Mouse (Mus musculus): ENCODE measurements at regions not wholly inside any gene's neighbourhood (a gene's known extent, or its start where the extent isn't known, plus 50 kb on each side); places are given as distances from the start of the nearest gene placed in this dataset.

DNA sequence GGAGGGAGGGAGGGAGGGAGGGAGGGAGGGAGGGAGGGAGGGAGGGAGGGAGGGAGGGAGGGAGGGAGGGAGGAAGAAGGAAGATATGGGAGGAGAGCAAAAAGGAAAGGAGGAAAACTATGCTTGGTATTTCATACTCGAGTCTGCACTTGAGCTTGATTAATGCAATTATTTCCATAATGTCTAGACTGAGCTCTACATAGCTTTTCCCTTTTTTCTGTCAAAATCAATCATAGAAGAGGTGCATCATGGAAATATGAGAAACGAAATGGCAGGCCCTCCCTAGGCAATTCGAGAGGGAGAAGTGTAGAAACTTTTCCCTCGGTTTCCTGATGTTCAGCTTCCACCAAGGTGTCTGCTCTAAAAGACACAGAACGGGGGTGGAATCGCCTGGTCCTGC lies 417.6 kb downstream of the Plk2 start:
- no peak for DNase-seq

- no peak for DNase-seq
Measured at GRCm38 (mm10) chr13:110814066-110814465, 419.2 kb downstream of the Plk2 start.

- no peak for DNase-seq
Measured at GRCm38 (mm10) chr13:110819301-110819862, 424.5 kb downstream of the Plk2 start.

DNA sequence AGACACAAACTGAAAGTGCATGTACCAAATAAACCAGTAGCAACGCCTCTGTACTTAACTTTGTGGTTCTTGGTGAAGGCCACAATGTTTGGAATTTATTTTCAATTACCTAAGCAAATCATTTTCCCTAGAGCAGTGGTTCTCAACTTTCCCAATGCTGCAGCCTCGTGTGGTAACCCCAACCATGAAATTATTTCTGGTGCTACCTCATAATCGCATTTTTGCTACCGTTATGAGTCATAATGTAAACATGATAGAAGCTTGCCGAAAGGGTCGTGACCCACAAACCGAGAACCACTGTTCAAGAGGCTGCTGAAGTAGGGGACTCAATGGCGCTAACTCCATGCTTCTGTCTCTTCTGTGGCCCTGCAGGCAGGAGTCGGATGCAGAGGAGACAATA lies 429.9 kb upstream of the Actbl2 start:
- DNase-seq, result no peak

GRCm38 (mm10) chr13:110832442-110832841 lies 422.4 kb upstream of the Actbl2 start:
- no peak for DNase-seq

DNA sequence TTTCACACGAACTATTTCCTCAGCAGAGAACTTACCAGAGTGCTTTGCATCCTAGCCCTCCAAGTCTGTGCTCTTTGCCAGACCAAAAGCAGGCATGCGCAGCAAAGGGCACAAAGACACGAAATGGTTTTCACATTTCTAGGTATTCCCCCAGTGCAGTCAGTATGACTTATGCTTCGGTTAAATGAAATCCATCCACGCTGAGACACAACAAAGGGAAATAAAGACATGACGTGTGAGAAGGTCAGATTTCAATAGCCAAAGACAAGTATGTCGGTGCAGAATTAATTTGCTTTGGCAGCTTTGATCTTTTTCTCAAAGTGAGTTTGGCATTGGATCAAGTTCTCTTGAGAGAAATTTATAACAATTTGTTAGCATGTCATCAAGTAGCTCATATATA lies 417.9 kb upstream of the Actbl2 start:
- no peak for DNase-seq

DNA sequence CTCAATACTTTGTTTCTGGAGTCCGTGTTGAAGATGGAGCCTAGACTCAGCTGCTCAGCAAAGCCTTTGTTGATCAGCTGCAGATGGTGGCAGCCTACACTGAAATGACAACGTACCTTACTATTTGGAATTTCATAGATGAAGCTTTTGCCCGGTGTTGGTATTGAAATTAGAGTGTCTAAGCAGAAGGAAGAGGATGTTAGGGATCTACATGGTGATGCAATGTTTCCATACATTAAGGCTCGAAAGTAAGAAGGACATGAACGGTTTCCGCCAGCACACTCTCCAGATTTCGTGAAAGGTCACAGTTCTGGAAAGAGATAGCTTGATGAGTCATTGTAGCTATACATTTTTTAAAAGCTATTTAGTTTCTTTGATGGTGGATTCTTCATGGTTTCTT lies 412.9 kb upstream of the Actbl2 start:
- no peak for DNase-seq

DNA sequence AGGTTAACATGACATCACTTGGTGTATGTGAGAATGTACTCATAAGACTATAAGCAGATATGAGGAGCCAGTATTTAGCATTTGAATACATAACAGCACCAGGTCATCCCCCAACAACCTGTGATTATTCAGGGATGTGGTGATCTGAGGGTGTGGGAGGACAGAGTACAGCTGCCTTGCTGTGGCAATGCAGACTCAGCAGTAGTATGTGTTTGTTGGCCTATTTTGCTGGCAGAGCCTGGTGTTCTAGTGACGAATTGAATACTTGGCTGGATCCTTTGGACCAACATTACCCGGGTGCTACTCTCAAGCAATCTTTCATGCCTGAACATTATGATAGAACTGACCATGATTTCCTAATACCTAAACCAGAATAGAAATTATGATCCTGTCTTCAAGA lies 409.1 kb upstream of the Actbl2 start:
- DNase-seq, result peak in 1 of 2 experiments; percentile 2

- no peak for DNase-seq
Measured at GRCm38 (mm10) chr13:110852996-110853727, 401.7 kb upstream of the Actbl2 start.

GRCm38 (mm10) chr13:110854213-110854612 lies 400.6 kb upstream of the Actbl2 start:
- DNase-seq, result no peak

- no peak for DNase-seq
Measured at GRCm38 (mm10) chr13:110865902-110866512, 388.8 kb upstream of the Actbl2 start.

DNA sequence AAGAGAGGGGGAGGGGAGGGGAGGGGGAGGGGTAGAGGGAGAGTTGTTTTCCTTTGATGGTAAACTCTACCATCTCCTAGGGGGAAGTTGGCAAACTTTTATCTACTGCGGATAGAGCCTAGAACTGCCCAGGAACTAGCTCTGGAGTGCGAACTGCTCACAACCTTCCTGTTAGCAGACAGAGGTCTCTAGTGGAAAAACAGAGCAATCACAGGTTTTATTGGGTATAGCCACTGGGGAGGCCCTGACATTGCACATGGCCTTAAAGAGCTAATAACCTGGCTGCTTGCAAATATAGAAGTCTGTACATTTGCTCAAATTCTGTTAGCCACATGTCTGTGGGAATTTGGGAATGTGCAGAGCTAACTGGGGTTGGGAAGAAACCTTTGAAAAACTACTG lies 388.1 kb upstream of the Actbl2 start:
- DNase-seq, result no peak

- DNase-seq, result no peak
Measured at GRCm38 (mm10) chr13:110871125-110871775, 383.6 kb upstream of the Actbl2 start.

DNA sequence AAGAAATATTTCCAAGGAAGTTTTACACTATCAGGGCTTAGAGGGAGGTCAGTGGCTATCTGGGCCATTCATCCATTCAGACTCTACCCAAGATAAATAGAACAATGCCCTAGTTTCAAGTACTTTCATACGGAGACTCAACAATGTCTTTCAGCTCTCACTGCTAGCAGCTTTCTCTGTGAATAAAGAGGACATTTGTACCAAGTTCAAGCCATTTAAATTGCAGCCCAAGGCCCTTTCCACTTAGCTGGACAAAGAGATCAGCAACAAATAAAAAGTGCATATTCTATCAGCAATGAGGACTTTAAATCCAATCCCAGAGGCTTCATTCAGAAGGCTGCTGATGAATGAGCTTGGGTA lies 383.1 kb upstream of the Actbl2 start:
- no peak for DNase-seq

DNA sequence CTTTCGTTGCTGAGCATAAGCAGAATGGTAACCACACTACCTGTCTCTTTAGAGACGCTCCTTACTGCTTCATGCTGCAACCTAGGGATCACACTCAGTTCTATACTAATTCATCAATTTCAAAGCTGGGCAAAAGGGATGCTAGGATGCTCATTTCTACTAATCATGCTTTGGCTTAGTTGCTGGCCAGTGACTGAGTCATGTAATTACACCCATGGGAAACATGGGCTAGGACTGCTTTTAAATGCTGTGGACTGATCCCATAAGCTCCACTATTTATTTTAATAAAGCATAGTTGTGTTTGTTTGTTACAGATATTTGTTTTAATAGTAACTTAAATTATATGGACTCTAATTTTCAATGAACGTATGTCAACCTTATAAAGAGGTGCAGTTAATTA lies 373.2 kb upstream of the Actbl2 start:
- no peak for DNase-seq

DNA sequence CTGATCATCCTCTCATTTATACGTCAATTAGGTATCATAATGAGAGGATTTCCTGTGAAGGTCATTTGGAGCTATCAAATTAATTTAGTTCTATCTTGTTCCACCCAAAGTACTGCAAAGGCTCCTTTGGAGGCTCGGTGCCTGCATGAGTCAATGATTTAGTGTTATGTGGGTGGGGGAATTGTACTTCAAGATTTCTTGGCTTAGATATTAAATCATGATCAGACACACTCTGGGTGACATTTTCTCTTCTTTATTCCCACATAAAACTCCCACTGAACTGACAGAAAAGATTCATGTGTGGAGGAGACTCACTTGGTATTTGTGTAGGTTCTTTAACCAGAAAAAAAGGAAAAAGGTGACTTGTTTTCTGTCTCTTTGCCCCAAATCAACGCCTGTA lies 372.6 kb upstream of the Actbl2 start:
- no peak for DNase-seq

- DNase-seq, result no peak
Measured at GRCm38 (mm10) chr13:110882661-110883172, 372.1 kb upstream of the Actbl2 start.

DNA sequence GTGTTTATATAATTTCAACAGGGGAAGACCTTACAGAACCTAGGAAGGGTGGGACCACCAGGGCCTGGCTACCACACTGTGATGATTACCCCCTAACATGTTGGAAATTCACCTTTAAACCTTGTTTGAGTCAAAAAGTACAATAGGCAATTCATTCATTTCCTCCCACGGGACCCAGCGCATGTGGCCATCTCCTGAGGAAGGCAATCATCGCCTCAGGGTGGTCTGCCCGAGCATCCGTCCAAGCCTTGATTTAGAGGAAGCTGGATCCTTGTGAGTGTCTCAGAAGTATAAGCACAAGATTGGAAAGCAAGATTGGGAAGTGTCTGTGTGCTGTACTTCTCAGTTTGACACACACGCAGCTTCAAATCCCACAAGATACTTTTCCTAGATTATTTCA lies 360.9 kb upstream of the Actbl2 start:
- DNase-seq, result peak; percentile 4

DNA sequence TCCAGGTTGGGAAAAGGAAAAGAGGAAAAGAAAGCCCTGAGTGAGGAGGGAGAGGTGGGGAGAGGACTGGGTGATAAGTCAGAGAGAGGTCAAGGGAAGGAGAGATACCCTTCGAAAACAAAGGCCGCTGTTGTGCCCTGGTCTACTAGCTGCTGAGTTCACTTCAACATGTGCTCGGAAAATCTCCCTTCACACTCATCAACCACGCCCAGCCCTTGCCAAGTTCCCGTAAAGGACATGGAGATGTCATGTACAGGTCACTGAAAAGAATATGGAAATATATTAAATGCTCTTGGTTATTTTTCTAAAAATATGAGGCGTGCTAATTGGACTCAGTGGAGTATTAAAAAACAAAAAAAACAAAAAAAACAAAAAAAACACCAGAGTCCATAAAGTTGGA lies 359.5 kb upstream of the Actbl2 start:
- DNase-seq, result no peak

DNA sequence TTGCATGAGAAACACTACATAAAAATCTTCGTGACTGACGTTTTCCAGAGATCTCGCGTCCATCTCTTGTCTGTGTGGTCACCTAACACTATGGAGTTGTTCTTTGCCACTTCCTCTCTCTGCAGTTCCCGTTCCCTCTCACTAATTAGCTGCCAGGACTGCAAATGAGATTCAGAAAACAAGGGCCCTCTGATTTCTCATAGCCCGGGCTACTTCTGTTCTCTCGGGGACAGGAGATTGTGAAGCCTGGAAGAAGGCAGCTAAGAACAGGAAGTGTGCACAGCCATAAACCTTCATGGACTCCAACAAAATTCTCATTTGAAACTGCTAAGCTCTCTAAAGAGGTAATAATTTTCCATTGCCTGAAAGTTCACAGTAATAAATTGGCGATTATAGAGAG lies 358.9 kb upstream of the Actbl2 start:
- no peak for DNase-seq

DNA sequence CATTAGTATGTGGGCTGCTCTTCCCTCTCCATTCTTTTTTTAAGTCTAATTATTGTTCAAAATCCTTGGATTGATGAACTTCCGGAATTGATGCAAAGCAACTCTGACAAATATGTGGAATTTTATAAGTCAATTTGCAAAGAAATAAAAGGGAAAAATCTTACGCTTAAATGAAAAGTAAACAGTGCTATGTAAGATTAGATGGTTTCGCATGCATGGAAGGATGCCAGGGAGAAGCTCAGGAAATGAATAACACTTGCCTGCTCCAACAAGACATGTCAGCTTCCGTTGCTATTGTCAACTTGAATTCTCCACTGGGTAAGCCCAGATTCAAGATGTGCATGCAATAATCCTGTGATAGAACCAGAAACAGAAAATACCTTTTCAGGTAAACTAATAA lies 357.2 kb upstream of the Actbl2 start:
- peak; percentile 12 to 15 for DNase-seq

DNA sequence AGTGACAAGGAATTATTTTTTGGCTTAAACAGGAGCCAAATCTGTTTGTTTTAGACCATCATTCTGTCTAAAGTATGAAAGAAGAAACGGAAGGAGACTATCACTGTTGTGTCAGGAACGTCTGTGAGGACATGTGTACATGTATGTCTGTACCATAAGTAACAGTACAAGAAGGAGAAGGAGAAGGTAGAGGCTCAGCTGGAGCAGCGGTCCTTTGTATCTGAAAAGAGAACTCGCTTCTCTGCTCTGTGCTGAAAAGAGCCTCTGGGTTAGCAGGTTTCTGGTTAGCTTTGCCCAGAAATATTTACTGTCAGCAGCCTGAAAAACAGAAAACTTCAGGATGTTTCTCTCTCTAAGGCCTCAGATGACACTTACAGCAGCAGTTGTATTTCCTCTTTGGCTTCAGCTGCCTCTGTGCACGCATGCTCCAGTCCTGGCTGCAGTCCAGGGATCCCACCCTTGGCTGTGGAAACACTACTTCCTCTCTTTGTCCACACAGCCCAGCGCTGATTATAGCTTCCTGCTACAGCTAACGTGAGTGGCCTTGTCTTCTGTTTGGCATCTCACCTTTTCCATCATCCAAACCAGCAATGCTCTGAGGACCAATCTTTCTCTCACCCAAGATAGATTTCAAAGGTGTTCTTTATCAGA lies 351.7 kb upstream of the Actbl2 start:
- DNase-seq, result peak; percentile 81 to 82

DNA sequence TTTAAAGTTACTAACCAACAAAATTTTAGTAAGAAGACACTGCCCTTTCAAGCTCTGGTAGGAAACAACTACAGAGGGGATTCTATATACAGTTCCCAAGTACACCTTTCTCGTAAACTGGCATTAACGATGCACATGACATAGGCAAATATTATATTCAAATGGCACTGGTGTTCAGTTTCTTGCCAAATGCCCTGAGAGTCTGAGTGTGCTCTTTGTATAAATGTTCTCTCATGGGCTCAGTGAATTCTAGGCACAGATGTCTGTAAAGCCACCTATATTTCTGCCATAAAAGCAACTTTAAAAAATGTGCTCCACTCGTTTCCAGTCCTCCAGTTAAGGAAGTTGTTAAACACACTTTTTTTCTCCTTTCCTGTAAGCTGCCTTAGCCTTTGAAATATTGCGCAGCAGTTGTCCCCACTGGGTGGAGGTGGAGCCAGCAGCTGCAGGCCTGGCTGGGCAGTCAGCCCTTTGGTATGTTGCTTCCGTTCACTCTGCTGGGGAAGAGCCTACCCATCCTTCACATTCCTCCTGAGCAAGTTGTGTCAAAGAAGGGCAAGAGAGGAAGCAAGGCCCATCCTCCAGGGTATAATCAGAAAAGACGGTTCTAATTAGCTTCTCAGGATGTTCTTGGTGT lies 347.4 kb upstream of the Actbl2 start:
- peak; percentile 42 to 58 for DNase-seq
